Mouse (Mus musculus) testis, adult 2 months (tissue): ENCODE data around the gene Kifc5b.

Experiments
- CTCF ChIP-seq: fragments of 200-500 bp; IDR thresholded peaks from 2 replicates; pipeline ENCODE4 v1.5.1; 2012; ENCODE audit warnings: low read depth, mild to moderate bottlenecking, inconsistent platforms, low read length, moderate library complexity; ENCODE audit not compliant: control insufficient read depth, insufficient read depth, insufficient replicate concordance
- POLR2A ChIP-seq: fragments of 200-500 bp; IDR thresholded peaks from 2 replicates; pipeline ENCODE4 v1.6.1; 2012; ENCODE audit warnings: low read depth, mild to moderate bottlenecking, inconsistent platforms, low read length, moderate library complexity; ENCODE audit not compliant: control insufficient read depth

DNA sequence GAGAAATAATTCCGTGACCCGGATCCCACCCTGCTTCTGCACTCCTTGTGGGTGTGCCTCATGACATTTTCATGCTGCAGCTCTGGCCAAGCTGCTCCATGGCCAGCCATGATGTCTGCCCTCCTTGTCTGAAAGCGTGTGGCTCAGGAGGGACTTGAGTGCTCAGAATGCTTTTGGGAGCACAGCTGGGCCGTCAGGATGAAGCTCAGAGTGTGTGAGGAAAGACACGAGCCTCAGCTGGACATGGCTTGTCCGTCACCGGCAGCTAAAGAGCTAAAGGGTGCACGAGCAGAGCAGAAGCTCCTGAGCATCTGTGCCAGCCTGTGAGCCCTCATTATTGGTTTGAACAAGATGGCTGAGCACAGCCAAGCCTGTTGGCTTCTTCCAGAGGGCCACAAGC lies 43.4 kb upstream of the Kifc5b start:
- TF ChIP-seq POLR2A = no peak
- no peak for TF ChIP-seq CTCF
